Mouse (Mus musculus): ENCODE measurements around the gene Scube3. TPM values are rescaled to one million over a fixed set of nuclear protein-coding genes. Genes with fewer than 3 reads are reported as not detected.

The Scube3 gene
- polyA plus RNA-seq, 1 experiment, result 4.7 TPM

DNA sequence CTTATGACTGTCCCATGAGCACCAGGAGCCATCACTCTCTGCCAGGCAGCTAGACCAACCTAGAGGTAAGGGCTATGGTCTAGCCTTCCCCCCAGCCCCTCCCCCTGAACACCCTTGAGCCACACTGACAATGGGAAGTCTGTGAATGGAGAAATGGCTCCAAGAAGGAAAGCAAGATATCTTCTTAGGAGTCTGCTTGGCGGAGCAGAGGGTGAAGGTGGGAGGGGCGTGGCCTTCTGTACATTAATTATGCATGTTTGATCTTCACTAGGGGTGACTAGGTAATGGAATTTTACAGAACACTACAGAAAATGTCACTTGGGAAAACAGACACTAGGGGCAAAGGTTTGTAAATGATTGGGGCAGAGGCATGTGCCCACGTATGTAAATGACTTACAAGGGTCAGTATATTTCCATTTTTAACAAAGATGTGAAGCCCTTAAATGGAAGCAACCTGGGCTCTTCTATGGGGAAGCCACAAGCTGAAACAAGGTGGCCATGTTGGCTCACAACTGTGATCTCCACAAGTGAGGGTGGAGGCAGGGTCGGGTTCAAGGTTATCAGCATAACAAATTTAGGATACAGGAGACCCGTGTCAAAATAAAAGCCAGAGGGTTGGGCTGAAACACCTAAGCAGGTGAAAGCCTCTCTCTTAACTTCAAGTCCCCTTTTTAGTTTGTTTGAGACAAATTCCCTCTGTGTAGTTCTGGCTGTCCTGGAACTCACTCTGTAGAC lies 11.4 kb upstream of the Scube3 start:
- Histone ChIP-seq H3K4me3 (ENCODE audit: insufficient read depth, low read length) (no peak overlapping the region), H3K27ac (ENCODE audit: insufficient read depth, low read length) (no peak overlapping the region), H3K4me1 (ENCODE audit: control insufficient read depth, insufficient read depth, low read length) (no peaks in the 10 kb centered on the region)
- TF ChIP-seq CTCF (IDR thresholded peaks at IDR 0.05; ENCODE audit: borderline replicate concordance, insufficient read depth, low read length) (no peak), POLR2A (IDR thresholded peaks at IDR 0.05; ENCODE audit: low read depth, low read length) (no peak)

DNA sequence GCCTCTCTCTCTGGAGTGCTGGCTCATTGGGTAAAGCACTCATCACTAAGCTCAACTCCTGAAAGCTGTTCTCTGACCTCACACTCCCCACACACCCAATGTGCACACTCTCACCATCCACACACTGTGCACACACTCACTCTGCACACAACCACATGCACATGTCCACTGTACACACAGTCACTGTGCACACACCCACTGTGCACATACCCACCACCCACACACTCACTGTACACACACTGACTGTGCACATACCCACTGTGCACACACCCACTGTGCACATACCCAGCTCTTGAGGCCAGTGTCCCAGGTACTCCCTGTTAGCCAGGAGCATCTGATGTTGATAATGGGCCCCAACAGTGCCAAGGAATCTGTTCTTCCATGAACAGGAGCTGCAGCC lies 10.8 kb upstream of the Scube3 start:
- Histone ChIP-seq H3K4me1 (ENCODE audit: control insufficient read depth, insufficient read depth, low read length) (no peaks in the 10 kb centered on the region), H3K27ac (ENCODE audit: insufficient read depth, low read length) (no peak overlapping the region), H3K4me3 (ENCODE audit: insufficient read depth, low read length) (no peak overlapping the region)
- no peak for TF ChIP-seq POLR2A (IDR thresholded peaks at IDR 0.05; ENCODE audit: low read depth, low read length)
- no peak; the same call in 1 of the 2 replicates for TF ChIP-seq CTCF (IDR thresholded peaks at IDR 0.05; ENCODE audit: borderline replicate concordance, insufficient read depth, low read length)

DNA sequence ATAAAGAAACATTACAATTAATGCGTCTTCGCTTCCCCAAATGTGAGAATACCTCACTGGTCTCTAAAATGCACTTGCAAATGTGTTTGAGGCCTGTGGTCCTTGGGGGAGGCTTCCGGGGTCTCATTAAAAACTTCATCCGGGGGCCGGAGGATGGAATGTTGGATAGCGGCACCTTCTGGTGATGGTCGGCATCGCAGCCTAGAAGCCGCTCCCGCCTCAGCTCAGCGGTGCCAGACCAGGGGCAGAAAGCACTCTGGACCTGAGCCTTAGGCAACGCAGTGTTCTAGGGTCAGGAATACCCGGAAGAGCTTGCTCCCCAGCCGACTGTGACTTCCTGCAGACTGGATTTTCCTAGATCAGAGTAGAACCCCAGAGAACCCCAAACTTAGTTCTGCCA lies 8.7 kb upstream of the Scube3 start:
- TF ChIP-seq CTCF (IDR thresholded peaks at IDR 0.05; ENCODE audit: borderline replicate concordance, insufficient read depth, low read length) (peak; percentile 73; the same call in 1 of the 2 replicates), POLR2A (IDR thresholded peaks at IDR 0.05; ENCODE audit: low read depth, low read length) (no peak)
- Histone ChIP-seq H3K27ac (ENCODE audit: insufficient read depth, low read length) (no peak overlapping the region), H3K4me3 (ENCODE audit: insufficient read depth, low read length) (no peak overlapping the region), H3K4me1 (ENCODE audit: control insufficient read depth, insufficient read depth, low read length) (no peaks in the 10 kb centered on the region)

DNA sequence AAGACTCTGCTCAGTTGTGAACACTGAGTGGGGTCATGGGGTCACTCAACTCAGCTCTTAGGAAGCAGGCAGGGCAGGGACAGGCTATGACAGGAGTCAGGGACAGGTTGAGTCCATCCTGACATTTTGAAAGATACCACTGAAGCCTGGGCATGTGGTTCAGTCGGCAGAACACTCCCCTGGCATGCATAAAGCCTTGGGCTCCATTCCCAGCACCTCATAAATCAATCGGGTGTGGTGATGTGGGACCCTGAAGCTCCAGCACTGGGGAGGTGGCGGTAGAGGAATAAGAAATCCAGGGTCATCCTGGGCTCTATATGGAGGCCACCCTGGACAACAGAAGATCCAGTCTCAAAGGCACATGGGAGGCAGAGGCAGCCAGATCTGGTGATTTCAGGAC lies 6.4 kb upstream of the Scube3 start:
- Histone ChIP-seq H3K27ac (ENCODE audit: insufficient read depth, low read length) (no peak overlapping the region), H3K4me1 (ENCODE audit: control insufficient read depth, insufficient read depth, low read length) (no peaks in the 10 kb centered on the region), H3K4me3 (ENCODE audit: insufficient read depth, low read length) (no peak overlapping the region)
- TF ChIP-seq POLR2A (IDR thresholded peaks at IDR 0.05; ENCODE audit: low read depth, low read length) (no peak), CTCF (IDR thresholded peaks at IDR 0.05; ENCODE audit: borderline replicate concordance, insufficient read depth, low read length) (no peak)

DNA sequence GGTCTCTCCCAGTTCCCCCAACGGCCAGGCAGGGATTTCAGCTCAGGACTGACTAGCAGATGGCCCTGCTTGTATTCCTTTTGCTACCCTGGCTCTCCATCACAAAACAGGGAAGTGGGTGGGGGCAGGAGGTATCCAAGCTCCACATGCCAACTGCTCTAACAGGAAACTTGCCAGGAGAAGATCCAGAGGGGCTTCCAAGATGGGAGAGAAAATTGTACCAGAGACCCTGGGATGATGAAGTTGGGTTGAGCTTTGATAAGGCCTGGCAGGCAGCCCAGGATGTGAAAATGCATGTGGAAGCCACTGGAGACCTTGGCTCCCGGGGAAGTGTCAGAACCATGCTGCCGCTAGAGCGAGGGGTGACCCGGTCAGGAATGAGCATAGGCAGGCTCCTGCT lies 5.7 kb upstream of the Scube3 start:
- TF ChIP-seq POLR2A (IDR thresholded peaks at IDR 0.05; ENCODE audit: low read depth, low read length) (no peak), CTCF (IDR thresholded peaks at IDR 0.05; ENCODE audit: borderline replicate concordance, insufficient read depth, low read length) (no peak)
- no peak overlapping the region for H3K27ac ChIP-seq (ENCODE audit: insufficient read depth, low read length)
- no peak overlapping the region for H3K4me3 ChIP-seq (ENCODE audit: insufficient read depth, low read length)
- peaks cover 1% of the 10 kb centered on the region; the same call in 1 of the 2 replicates for H3K4me1 ChIP-seq (ENCODE audit: control insufficient read depth, insufficient read depth, low read length)

DNA sequence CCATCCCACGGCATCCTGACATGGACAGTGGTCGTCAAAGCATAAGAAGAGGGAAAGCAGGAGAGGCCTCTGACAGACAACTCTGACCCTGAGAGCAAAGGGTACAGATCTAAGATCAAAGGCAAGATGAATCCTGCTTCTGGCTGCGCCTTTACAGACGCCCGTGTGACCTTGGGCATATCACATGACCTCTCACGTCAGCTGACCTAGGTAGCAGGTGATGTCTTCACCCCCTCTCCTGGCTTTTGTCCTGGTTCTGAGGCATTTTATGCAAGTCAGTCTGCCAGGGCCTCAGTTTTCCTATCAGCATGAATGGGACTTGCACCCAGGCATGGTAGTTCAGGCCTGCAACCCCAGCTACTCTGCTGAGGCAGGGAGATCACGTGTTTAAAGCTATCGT lies 3.9 kb upstream of the Scube3 start:
- no peak for TF ChIP-seq CTCF (IDR thresholded peaks at IDR 0.05; ENCODE audit: borderline replicate concordance, insufficient read depth, low read length)
- no peak for TF ChIP-seq POLR2A (IDR thresholded peaks at IDR 0.05; ENCODE audit: low read depth, low read length)
- no peak overlapping the region for H3K27ac ChIP-seq (ENCODE audit: insufficient read depth, low read length)
- peaks cover 2% of the 10 kb centered on the region; the same call in 1 of the 2 replicates for H3K4me1 ChIP-seq (ENCODE audit: control insufficient read depth, insufficient read depth, low read length)
- H3K4me3 ChIP-seq (ENCODE audit: insufficient read depth, low read length), result no peak overlapping the region

DNA sequence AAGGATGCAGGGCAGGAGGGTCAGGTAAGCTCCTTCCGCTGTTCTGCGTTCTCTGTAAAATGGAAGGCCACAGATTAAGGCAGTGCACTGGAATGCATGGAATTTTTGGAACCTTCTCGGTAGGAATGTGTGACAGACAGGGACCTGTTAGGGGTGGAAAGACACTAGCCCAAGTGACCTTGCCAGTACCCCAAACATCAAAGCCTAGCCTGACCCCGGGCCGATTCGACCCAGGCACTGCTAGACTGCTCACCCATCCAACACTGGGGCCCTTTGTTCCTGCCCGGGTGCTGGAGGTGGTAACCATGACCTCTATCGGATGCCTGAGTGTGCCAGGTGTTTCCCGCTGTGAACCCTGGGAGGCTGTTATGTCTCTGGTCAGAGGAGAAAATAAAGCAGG lies 3.3 kb upstream of the Scube3 start:
- H3K4me3 ChIP-seq (ENCODE audit: insufficient read depth, low read length), result no peak overlapping the region
- no peak for TF ChIP-seq CTCF (IDR thresholded peaks at IDR 0.05; ENCODE audit: borderline replicate concordance, insufficient read depth, low read length)
- H3K27ac ChIP-seq (ENCODE audit: insufficient read depth, low read length), result no peak overlapping the region
- peaks cover 2% of the 10 kb centered on the region; the same call in 1 of the 2 replicates for H3K4me1 ChIP-seq (ENCODE audit: control insufficient read depth, insufficient read depth, low read length)

DNA sequence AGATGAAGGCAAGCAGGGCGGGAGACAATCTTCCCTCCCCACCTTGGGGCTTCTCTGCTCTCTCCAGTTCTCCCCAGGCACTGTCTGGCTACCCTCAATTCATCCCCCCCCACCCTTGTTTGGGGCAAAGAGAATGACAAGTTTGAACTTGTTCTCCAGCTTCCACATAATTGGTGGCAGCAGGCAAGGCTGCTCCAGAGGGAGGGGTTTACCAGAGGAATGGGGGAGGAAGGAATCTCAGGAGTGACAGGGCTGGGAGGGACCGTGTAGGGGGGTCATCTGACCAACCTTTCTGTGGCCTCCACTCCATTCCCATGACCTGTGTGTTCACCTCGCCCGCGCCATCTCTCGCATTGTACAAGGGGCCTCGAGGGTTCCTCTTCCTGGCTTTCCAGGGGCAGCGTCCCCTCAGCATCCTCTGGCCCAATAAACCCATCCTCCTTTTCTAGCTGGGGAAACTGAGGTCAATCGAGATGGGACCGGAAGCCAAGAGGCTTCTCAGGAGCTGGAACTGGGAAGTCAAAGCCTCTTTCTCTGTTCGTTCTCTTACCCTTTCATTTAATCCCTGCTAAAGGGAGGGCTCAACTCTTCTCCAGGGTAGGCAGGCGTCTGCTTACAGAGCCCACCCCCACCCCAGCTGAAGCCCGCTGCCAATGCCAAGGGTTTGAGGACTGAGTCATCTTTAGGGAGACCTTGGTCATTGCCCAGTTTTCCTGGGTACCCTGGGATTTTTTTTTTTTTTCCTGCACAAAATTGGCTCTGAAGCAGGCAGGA lies 1.3 kb upstream of the Scube3 start:
- Histone ChIP-seq H3K4me1 (ENCODE audit: control insufficient read depth, insufficient read depth, low read length) (peaks cover 2% of the 10 kb centered on the region; the same call in 1 of the 2 replicates), H3K27ac (ENCODE audit: insufficient read depth, low read length) (no peak overlapping the region), H3K4me3 (ENCODE audit: insufficient read depth, low read length) (no peak overlapping the region)
- TF ChIP-seq POLR2A (IDR thresholded peaks at IDR 0.05; ENCODE audit: low read depth, low read length), result no peak
- TF ChIP-seq CTCF (IDR thresholded peaks at IDR 0.05; ENCODE audit: borderline replicate concordance, insufficient read depth, low read length), result no peak

DNA sequence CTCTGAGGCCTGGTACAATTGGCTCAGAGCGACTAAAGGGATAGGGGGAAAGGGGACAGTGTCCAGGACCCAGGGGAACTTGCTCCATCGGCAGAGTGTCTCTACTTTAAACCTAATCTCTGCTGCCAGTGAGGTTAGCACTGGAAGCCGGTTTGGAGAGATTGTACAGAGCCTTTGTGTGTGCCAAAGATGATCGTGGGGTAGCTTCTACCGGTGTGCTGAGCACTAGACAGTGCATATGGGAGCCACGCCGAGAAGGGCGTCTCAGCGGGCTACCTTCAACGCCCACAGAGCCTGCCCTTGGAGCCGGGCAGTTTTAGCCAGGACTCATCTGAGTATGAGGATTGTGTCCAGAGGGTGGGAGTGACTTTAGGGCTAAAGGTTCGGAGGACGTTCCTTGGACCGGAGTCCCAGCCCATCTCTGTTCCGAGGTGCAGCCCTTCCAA lies 713 bp upstream of the Scube3 start:
- TF ChIP-seq POLR2A (IDR thresholded peaks at IDR 0.05; ENCODE audit: low read depth, low read length) (no peak), CTCF (IDR thresholded peaks at IDR 0.05; ENCODE audit: borderline replicate concordance, insufficient read depth, low read length) (no peak)
- H3K4me1 ChIP-seq (ENCODE audit: control insufficient read depth, insufficient read depth, low read length), result peaks cover 2% of the 10 kb centered on the region; the same call in 1 of the 2 replicates
- 0 out of 2 replicates have a peak overlapping the region, but pooled peaks have one; percentile 36 for H3K4me3 ChIP-seq (ENCODE audit: insufficient read depth, low read length)
- H3K27ac ChIP-seq (ENCODE audit: insufficient read depth, low read length), result no peak overlapping the region
